Mouse (Mus musculus): ENCODE measurements at regions not wholly inside any gene's neighbourhood (a gene's known extent, or its start where the extent isn't known, plus 50 kb on each side); places are given as distances from the start of the nearest gene placed in this dataset.

GRCm38 (mm10) chr6:81323690-81324089, 599.8 kb upstream of the Gcfc2 start:
- Histone ChIP-seq H3K4me1 (no peaks in the 10 kb centered on the region), H3K9ac (no peak overlapping the region), H3K4me3 (replicated peaks) (no peak overlapping the region), H3K4me2 (no peak overlapping the region), H3K36me3 (no peaks in the 10 kb centered on the region), H3K27me3 (no peaks in the 10 kb centered on the region), H3K27ac (no peak overlapping the region), H3K9me3 (replicated peaks) (no peaks in the 10 kb centered on the region)
- WGBS: 57% methylated on average over 3 of the region's 3 CpGs
- no peak for ATAC-seq (replicated peaks; ENCODE audit: low FRiP score)

GRCm38 (mm10) chr6:81363969-81364529, 559.4 kb upstream of the Gcfc2 start:
- Histone ChIP-seq H3K36me3 (no peaks in the 10 kb centered on the region), H3K27ac (no peak overlapping the region), H3K9me3 (replicated peaks) (no peaks in the 10 kb centered on the region), H3K4me1 (no peaks in the 10 kb centered on the region), H3K9ac (no peak overlapping the region), H3K4me3 (replicated peaks) (no peak overlapping the region), H3K27me3 (no peaks in the 10 kb centered on the region), H3K4me2 (no peak overlapping the region)
- 88% methylated on average over 7 of the region's 7 CpGs for WGBS
- ATAC-seq (replicated peaks; ENCODE audit: low FRiP score): no peak

- Histone ChIP-seq H3K4me1 (no peaks in the 10 kb centered on the region), H3K9me3 (replicated peaks) (no peaks in the 10 kb centered on the region), H3K4me2 (no peak overlapping the region), H3K9ac (no peak overlapping the region), H3K36me3 (no peaks in the 10 kb centered on the region), H3K27ac (no peak overlapping the region), H3K4me3 (replicated peaks) (no peak overlapping the region), H3K27me3 (no peaks in the 10 kb centered on the region)
- ATAC-seq (replicated peaks; ENCODE audit: low FRiP score): no peak
- 80% methylated on average over 4 of the region's 4 CpGs for WGBS
Observed at GRCm38 (mm10) chr6:81388484-81388883, 535.0 kb upstream of the Gcfc2 start.

- ATAC-seq (replicated peaks; ENCODE audit: low FRiP score): no peak
- Histone ChIP-seq H3K27me3 (no peaks in the 10 kb centered on the region), H3K9me3 (replicated peaks) (no peaks in the 10 kb centered on the region), H3K4me1 (no peaks in the 10 kb centered on the region), H3K27ac (no peak overlapping the region), H3K36me3 (no peaks in the 10 kb centered on the region), H3K9ac (no peak overlapping the region), H3K4me3 (replicated peaks) (no peak overlapping the region), H3K4me2 (no peak overlapping the region)
Observed at GRCm38 (mm10) chr6:81403122-81403521, 520.3 kb upstream of the Gcfc2 start.

GRCm38 (mm10) chr6:81413611-81414010, 509.9 kb upstream of the Gcfc2 start:
- Histone ChIP-seq H3K4me2 (no peak overlapping the region), H3K4me3 (replicated peaks) (no peak overlapping the region), H3K9me3 (replicated peaks) (no peaks in the 10 kb centered on the region), H3K4me1 (no peaks in the 10 kb centered on the region), H3K27me3 (no peaks in the 10 kb centered on the region), H3K36me3 (no peaks in the 10 kb centered on the region), H3K27ac (no peak overlapping the region), H3K9ac (no peak overlapping the region)
- WGBS: 86% methylated on average over 5 of the region's 5 CpGs
- no peak for ATAC-seq (replicated peaks; ENCODE audit: low FRiP score)

GRCm38 (mm10) chr6:81434745-81435144, 488.7 kb upstream of the Gcfc2 start:
- Histone ChIP-seq H3K4me2 (no peak overlapping the region), H3K36me3 (no peaks in the 10 kb centered on the region), H3K9me3 (replicated peaks) (no peaks in the 10 kb centered on the region), H3K27me3 (no peaks in the 10 kb centered on the region), H3K27ac (no peak overlapping the region), H3K4me1 (no peaks in the 10 kb centered on the region), H3K9ac (no peak overlapping the region), H3K4me3 (replicated peaks) (no peak overlapping the region)
- WGBS: 83% methylated on average over 6 of the region's 6 CpGs
- ATAC-seq (replicated peaks; ENCODE audit: low FRiP score): no peak

GRCm38 (mm10) chr6:81438951-81439722, 484.3 kb upstream of the Gcfc2 start:
- Histone ChIP-seq H3K27me3 (no peaks in the 10 kb centered on the region), H3K9ac (no peak overlapping the region), H3K4me1 (no peaks in the 10 kb centered on the region), H3K9me3 (replicated peaks) (no peaks in the 10 kb centered on the region), H3K27ac (no peak overlapping the region), H3K4me2 (no peak overlapping the region), H3K36me3 (no peaks in the 10 kb centered on the region), H3K4me3 (replicated peaks) (no peak overlapping the region)
- ATAC-seq (replicated peaks; ENCODE audit: low FRiP score): no peak
- WGBS: 90% methylated on average over 2 of the region's 2 CpGs

GRCm38 (mm10) chr6:81441396-81441795, 482.1 kb upstream of the Gcfc2 start:
- Histone ChIP-seq H3K27me3 (no peaks in the 10 kb centered on the region), H3K9me3 (replicated peaks) (no peaks in the 10 kb centered on the region), H3K4me1 (no peaks in the 10 kb centered on the region), H3K36me3 (no peaks in the 10 kb centered on the region), H3K4me3 (replicated peaks) (no peak overlapping the region), H3K27ac (no peak overlapping the region), H3K4me2 (no peak overlapping the region), H3K9ac (no peak overlapping the region)
- no peak for ATAC-seq (replicated peaks; ENCODE audit: low FRiP score)

GRCm38 (mm10) chr6:81446019-81446800, 477.3 kb upstream of the Gcfc2 start:
- H3K4me3 ChIP-seq (replicated peaks): no peak overlapping the region
- 65% methylated on average over 1 of the region's 1 CpGs for WGBS

GRCm38 (mm10) chr6:81447701-81448100, 475.8 kb upstream of the Gcfc2 start:
- Histone ChIP-seq H3K9ac (no peak overlapping the region), H3K36me3 (no peaks in the 10 kb centered on the region), H3K4me1 (no peaks in the 10 kb centered on the region), H3K4me2 (no peak overlapping the region), H3K9me3 (replicated peaks) (no peaks in the 10 kb centered on the region), H3K27ac (no peak overlapping the region), H3K4me3 (replicated peaks) (no peak overlapping the region), H3K27me3 (no peaks in the 10 kb centered on the region)
- WGBS: 89% methylated on average over 6 of the region's 6 CpGs
- no peak for ATAC-seq (replicated peaks; ENCODE audit: low FRiP score)

More at GRCm38 (mm10) chr6:81446019-81446800, 477.3 kb upstream of the Gcfc2 start:
- Histone ChIP-seq H3K9me3 (replicated peaks) (no peaks in the 10 kb centered on the region), H3K4me2 (no peak overlapping the region), H3K27ac (no peak overlapping the region), H3K27me3 (no peaks in the 10 kb centered on the region), H3K4me1 (no peaks in the 10 kb centered on the region), H3K9ac (no peak overlapping the region), H3K36me3 (no peaks in the 10 kb centered on the region)
- ATAC-seq (replicated peaks; ENCODE audit: low FRiP score): no peak

GRCm38 (mm10) chr6:81448366-81448765, 475.1 kb upstream of the Gcfc2 start:
- 51% methylated on average over 3 of the region's 3 CpGs for WGBS
- Histone ChIP-seq H3K36me3 (no peaks in the 10 kb centered on the region), H3K9me3 (replicated peaks) (no peaks in the 10 kb centered on the region), H3K27ac (no peak overlapping the region), H3K9ac (no peak overlapping the region), H3K4me2 (no peak overlapping the region), H3K27me3 (no peaks in the 10 kb centered on the region), H3K4me1 (no peaks in the 10 kb centered on the region), H3K4me3 (replicated peaks) (no peak overlapping the region)
- no peak for ATAC-seq (replicated peaks; ENCODE audit: low FRiP score)

- H3K36me3 ChIP-seq: no peaks in the 10 kb centered on the region
- no peaks in the 10 kb centered on the region for H3K9me3 ChIP-seq (replicated peaks)
Observed at GRCm38 (mm10) chr6:81461095-81461494, 462.4 kb upstream of the Gcfc2 start.

More at GRCm38 (mm10) chr6:81461095-81461494, 462.4 kb upstream of the Gcfc2 start:
- no peak for ATAC-seq (replicated peaks; ENCODE audit: low FRiP score)
- H3K27me3 ChIP-seq: no peaks in the 10 kb centered on the region
- no peaks in the 10 kb centered on the region for H3K4me1 ChIP-seq
- 69% methylated on average over 4 of the region's 4 CpGs for WGBS
- no peak overlapping the region for H3K9ac ChIP-seq
- H3K4me3 ChIP-seq (replicated peaks): no peak overlapping the region
- H3K4me2 ChIP-seq: no peak overlapping the region
- no peak overlapping the region for H3K27ac ChIP-seq
